Mouse (Mus musculus): Measurements from ENCODE around the gene Kdm6b. TPM values are rescaled to one million over a fixed set of nuclear protein-coding genes. Genes with fewer than 3 reads are reported as not detected.

The Kdm6b gene
- polyA plus RNA-seq (2012; rRNA removed) = 14.0 and 16.5 TPM in 2 replicates

DNA sequence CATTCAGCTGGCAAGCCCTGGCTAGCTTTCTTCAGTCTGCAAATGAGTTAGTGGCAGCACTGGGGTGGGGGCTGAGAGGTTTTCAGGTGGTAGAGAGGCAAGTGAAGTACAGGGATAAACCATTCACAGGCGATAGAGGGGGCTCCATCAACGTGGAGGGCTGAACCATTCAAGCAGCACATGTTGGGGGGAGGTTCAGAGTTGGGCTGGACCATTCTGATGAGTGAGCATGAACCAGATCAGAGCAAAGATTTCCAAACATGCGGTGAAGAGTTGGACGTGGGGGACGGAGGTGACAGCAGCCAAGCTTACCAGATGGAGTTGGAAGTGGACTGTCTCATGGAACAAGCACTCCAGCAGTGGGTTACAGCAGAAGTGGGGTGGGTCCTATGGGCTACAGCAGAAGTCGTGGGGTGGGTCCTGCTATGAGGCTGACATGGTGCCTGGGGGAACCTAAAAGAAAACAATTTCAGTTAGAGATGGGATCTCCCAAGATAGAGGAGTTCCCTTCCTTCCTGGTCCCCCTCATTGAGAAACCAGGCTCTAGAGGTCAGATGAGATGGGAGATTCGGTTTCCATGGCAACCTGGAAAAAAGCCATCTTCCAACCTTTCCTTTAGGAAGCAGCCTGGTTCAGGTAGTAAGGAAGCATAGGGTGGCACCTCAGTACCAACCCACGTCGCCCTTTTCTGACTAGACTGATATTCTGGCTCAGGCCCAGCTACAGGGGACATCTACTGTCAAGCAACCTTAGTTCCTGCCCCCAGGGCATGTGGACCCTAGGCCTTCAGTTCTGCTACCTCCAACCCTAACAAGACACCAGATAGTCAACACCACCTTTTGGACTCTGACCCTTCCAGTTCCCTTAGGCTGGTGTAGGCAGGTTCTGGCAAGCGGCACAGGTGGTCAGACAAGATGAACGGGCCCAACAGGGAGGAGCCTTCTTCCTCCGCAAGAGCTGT is at the start of gene Kdm6b:
TSS of gene Kdm6b (minus strand) at position 455 of the 961 bp plus-strand sequence.
- H3K27ac ChIP-seq (ENCODE audit: insufficient read depth, low read length) = peak within 1 kb of the TSS; percentile 8
- H3K4me1 ChIP-seq (ENCODE audit: control insufficient read depth, insufficient read depth, low read length) = peaks cover 12% of the 10 kb centered on the region; the same call in 1 of the 2 replicates
- WGBS = 4% methylated on average over 12 of the region's 12 CpGs
- H3K27me3 ChIP-seq (ENCODE audit: control insufficient read depth, insufficient read depth, low read length) = no peaks in the 10 kb centered on the region
- TF ChIP-seq CTCF (IDR thresholded peaks at IDR 0.05; ENCODE audit: borderline replicate concordance, insufficient read depth, low read depth, low read length) = no peak
- no peak for TF ChIP-seq POLR2A (IDR thresholded peaks at IDR 0.05; ENCODE audit: borderline replicate concordance, insufficient read depth, low read length)
- peak within 1 kb of the TSS; percentile 37 for H3K4me3 ChIP-seq (replicated peaks; ENCODE audit: insufficient read depth, low read depth, low read length)
- DNase-seq = peak; percentile 67 to 82

DNA sequence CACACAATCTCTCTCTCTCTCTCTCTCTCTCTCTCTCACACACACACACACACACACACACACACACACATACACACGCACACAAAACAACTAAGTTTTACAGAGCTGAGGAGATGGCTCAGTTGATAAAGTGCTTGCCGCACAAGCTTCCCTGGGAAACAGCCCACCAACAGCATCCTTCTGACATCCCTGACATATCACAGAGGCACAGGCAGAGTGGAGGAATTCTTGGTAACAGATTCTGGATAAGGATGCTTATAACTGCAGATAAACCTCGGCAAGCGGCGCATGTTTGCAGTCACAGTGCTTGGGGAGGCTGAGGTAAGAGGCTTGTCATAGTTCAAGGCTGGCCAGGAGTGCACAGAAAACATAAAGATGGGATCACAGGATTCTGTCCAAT is 48.1 kb upstream of the Kdm6b start:
- Histone ChIP-seq H3K27me3 (ENCODE audit: control insufficient read depth, insufficient read depth, low read length) (no peaks in the 10 kb centered on the region; the same call in 1 of the 2 replicates), H3K27ac (ENCODE audit: insufficient read depth, low read length) (no peak overlapping the region), H3K4me3 (replicated peaks; ENCODE audit: insufficient read depth, low read depth, low read length) (no peak overlapping the region), H3K4me1 (ENCODE audit: control insufficient read depth, insufficient read depth, low read length) (no peaks in the 10 kb centered on the region)
- 73% methylated on average over 5 of the region's 5 CpGs for WGBS
- TF ChIP-seq CTCF (IDR thresholded peaks at IDR 0.05; ENCODE audit: borderline replicate concordance, insufficient read depth, low read depth, low read length) = no peak
- no peak for TF ChIP-seq POLR2A (IDR thresholded peaks at IDR 0.05; ENCODE audit: borderline replicate concordance, insufficient read depth, low read length)
- no peak for DNase-seq

DNA sequence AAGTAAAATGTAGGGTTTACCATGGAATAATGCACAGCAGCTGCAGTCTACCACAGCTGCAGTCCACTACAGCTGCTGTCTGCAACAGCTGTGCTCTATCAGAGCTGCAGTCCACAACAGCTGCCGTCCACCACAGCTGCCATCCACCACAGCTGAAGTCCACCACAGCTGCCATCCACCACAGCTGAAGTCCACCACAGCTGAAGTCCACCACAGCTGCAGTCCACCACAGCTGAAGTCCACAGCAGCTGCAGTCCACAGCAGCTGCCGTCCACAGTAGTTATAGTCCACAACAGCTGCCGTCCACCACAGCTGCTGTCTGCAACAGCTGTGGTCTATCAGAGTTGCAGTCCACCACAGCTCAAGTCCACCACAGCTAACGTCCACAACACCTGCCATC is 46.4 kb upstream of the Kdm6b start:
- H3K4me3 ChIP-seq (replicated peaks; ENCODE audit: insufficient read depth, low read depth, low read length) = no peak overlapping the region
- no peak for TF ChIP-seq CTCF (IDR thresholded peaks at IDR 0.05; ENCODE audit: borderline replicate concordance, insufficient read depth, low read depth, low read length)
- TF ChIP-seq POLR2A (IDR thresholded peaks at IDR 0.05; ENCODE audit: borderline replicate concordance, insufficient read depth, low read length) = no peak
- 82% methylated on average over 4 of the region's 4 CpGs for WGBS

DNA sequence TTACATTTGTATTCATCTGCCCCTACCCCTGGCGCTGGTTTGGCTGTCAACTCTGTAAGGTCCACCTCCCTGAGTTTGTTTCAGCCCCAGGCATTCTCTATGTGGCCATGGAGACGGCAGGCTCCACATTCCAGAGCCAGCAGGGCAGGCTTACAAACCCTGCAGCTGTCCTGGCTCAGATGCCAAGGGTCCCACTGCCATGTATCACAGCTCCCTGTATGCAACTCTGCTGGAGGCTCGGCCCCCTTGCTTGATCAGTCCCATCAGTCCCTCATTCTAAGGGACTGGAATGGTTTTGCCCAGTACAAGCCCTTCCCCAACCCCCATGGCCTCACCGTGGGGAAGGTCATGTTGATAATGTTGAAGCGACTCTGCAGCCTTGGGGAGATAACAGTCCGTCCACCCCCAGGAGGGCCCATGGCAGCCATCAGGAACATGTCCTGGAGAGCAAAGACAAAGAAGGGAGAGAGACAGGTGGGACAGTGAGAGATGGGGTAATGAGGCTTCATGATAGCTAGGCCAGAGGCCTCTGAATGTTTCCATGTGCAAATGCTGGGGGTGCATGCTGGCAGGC is 43.6 kb upstream of the Kdm6b start:
- no peaks in the 10 kb centered on the region for H3K4me1 ChIP-seq (ENCODE audit: control insufficient read depth, insufficient read depth, low read length)
- DNase-seq = no peak
- H3K27me3 ChIP-seq (ENCODE audit: control insufficient read depth, insufficient read depth, low read length) = no peaks in the 10 kb centered on the region
- H3K4me3 ChIP-seq (replicated peaks; ENCODE audit: insufficient read depth, low read depth, low read length) = no peak overlapping the region
- TF ChIP-seq POLR2A (IDR thresholded peaks at IDR 0.05; ENCODE audit: borderline replicate concordance, insufficient read depth, low read length) (no peak), CTCF (IDR thresholded peaks at IDR 0.05; ENCODE audit: borderline replicate concordance, insufficient read depth, low read depth, low read length) (no peak)
- WGBS = 25% methylated on average over 6 of the region's 6 CpGs
- H3K27ac ChIP-seq (ENCODE audit: insufficient read depth, low read length) = no peak overlapping the region

More for the DNA sequence above, 46.4 kb upstream of the Kdm6b start:
- Histone ChIP-seq H3K27ac (ENCODE audit: insufficient read depth, low read length) (no peak overlapping the region), H3K4me1 (ENCODE audit: control insufficient read depth, insufficient read depth, low read length) (no peaks in the 10 kb centered on the region), H3K27me3 (ENCODE audit: control insufficient read depth, insufficient read depth, low read length) (no peaks in the 10 kb centered on the region)
- DNase-seq = no peak

DNA sequence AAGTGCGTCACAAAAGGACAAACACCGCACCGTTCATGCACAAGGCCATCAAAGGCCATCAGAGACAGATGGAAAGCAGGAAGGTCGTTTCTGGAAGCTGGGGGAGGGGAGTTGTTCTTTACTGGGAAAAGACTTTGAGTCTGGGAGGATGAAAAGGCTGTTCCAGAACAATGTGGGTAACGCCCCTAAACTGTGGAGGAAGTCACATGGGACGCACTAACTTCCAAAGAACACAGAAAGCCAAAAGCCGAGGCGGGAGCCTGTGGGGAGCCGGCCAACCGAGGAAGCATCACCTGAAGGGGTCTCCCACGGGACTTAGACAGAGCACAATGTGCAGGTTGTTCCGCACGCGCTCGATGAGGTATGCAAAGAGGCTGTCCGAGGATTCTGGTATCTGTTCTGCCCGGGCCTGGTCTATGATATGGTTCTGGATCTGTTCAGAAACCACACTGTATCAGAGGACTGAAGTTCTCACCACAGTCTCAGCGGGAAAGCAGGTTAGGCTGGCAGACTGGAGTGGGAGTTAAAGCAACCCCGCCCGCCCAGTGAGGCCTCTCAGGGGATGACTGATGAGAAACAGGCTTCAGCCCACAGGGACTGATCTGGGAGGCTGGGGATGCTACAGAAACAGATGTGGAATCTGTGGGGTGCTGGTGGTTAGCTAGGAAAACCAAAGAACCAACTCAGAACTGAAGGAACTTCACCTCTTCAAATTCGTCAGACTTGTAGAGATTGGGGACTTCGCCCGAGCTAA is 38.8 kb upstream of the Kdm6b start:
- H3K27ac ChIP-seq (ENCODE audit: insufficient read depth, low read length) = no peak overlapping the region
- TF ChIP-seq POLR2A (IDR thresholded peaks at IDR 0.05; ENCODE audit: borderline replicate concordance, insufficient read depth, low read length) = no peak
- WGBS = 54% methylated on average over 23 of the region's 23 CpGs
- H3K4me3 ChIP-seq (replicated peaks; ENCODE audit: insufficient read depth, low read depth, low read length) = no peak overlapping the region
- H3K27me3 ChIP-seq (ENCODE audit: control insufficient read depth, insufficient read depth, low read length) = no peaks in the 10 kb centered on the region
- DNase-seq = no peak
- H3K4me1 ChIP-seq (ENCODE audit: control insufficient read depth, insufficient read depth, low read length) = no peaks in the 10 kb centered on the region; the same call in 1 of the 2 replicates

DNA sequence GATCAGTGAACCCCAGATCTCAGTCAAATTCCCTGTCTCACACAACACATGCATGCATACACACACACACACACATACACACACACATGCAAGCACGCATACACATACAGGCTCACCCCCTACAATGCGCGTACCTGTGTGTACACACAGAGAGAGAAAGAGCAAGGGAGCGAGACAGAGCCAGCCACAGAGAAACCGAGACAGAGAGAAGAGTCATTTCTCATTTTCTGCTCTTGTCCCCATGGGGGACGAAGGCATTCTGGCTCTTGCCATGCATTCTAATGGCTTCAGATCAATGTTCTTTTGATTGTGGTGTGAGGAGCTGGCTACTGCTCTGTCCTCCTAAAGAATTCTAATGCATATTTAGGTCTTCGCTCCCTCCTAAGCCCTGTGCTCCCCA is 33.8 kb upstream of the Kdm6b start:
- no peak overlapping the region for H3K27ac ChIP-seq (ENCODE audit: insufficient read depth, low read length)
- H3K27me3 ChIP-seq (ENCODE audit: control insufficient read depth, insufficient read depth, low read length) = no peaks in the 10 kb centered on the region
- no peak overlapping the region for H3K4me3 ChIP-seq (replicated peaks; ENCODE audit: insufficient read depth, low read depth, low read length)
- no peak for DNase-seq
- WGBS = 85% methylated on average over 7 of the region's 7 CpGs
- no peaks in the 10 kb centered on the region; the same call in 1 of the 2 replicates for H3K4me1 ChIP-seq (ENCODE audit: control insufficient read depth, insufficient read depth, low read length)
- no peak for TF ChIP-seq POLR2A (IDR thresholded peaks at IDR 0.05; ENCODE audit: borderline replicate concordance, insufficient read depth, low read length)
- no peak for TF ChIP-seq CTCF (IDR thresholded peaks at IDR 0.05; ENCODE audit: borderline replicate concordance, insufficient read depth, low read depth, low read length)

DNA sequence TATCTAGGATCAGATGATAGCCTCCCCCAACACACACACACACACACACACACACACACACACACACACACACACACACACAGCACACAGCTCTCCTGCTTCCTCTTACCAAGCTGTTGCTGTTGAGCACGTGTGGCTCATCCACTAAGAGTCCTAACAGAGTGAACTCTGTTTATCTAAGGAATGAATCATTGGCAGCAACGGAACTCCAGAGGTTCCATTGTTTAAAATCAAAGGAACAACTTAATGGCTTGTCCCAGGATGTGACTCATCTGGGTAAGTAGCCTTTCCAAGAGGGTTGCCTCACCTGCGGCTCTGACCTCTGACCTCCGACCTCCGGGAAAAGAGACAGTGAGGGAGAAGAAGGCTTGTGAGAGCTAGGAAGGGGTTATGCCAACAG is 29.9 kb upstream of the Kdm6b start:
- no peak overlapping the region for H3K4me3 ChIP-seq (replicated peaks; ENCODE audit: insufficient read depth, low read depth, low read length)
- TF ChIP-seq CTCF (IDR thresholded peaks at IDR 0.05; ENCODE audit: borderline replicate concordance, insufficient read depth, low read depth, low read length) = no peak
- TF ChIP-seq POLR2A (IDR thresholded peaks at IDR 0.05; ENCODE audit: borderline replicate concordance, insufficient read depth, low read length) = no peak
- 53% methylated on average over 5 of the region's 5 CpGs for WGBS
- no peaks in the 10 kb centered on the region; the same call in 1 of the 2 replicates for H3K4me1 ChIP-seq (ENCODE audit: control insufficient read depth, insufficient read depth, low read length)
- no peaks in the 10 kb centered on the region for H3K27me3 ChIP-seq (ENCODE audit: control insufficient read depth, insufficient read depth, low read length)
- no peak for DNase-seq
- H3K27ac ChIP-seq (ENCODE audit: insufficient read depth, low read length) = no peak overlapping the region

Data from cerebellum, adult 2 months (tissue).